Mouse (Mus musculus): ENCODE measurements around the gene Fabp7. TPM values are rescaled to one million over a fixed set of nuclear protein-coding genes. Genes with fewer than 3 reads are reported as not detected.

Gene Fabp7
- polyA plus RNA-seq (2015; fragmentation: Nextera tagmentation; extraction: Ambion mirVana) = 5.3 and 8.5 TPM in 2 replicates

DNA sequence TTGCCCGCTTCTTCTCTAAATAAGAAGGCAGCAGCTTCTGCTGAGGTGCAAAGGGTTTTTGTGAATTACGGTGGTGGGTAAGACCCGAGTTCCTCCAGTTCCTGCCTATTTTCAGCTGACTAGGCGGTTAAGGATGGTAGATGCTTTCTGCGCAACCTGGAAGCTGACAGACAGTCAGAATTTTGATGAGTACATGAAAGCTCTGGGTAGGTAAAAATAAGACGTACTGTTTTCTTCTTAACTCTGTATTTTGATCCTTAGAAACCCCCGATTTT lies at the start of gene Fabp7:
Fabp7 (plus strand) TSS at position 6 of the 275 bp plus-strand sequence.
- Histone ChIP-seq H3K4me1 (ENCODE audit: insufficient read depth, low read length) (peaks cover 18% of the 10 kb centered on the region), H3K9me3 (ENCODE audit: low read length) (no peaks in the 10 kb centered on the region), H3K27ac (ENCODE audit: low read length) (no peak within 1 kb of the TSS), H3K4me3 (ENCODE audit: low read length) (0 out of 2 replicates have a peak within 1 kb of the TSS, but pooled peaks have one; percentile 9), H3K27me3 (ENCODE audit: insufficient read depth, low read length) (no peaks in the 10 kb centered on the region), H3K4me2 (replicated peaks; ENCODE audit: low read depth, low read length) (peak within 1 kb of the TSS; percentile 31), H3K36me3 (ENCODE audit: insufficient read depth, low read length) (no peaks in the 10 kb centered on the region), H3K9ac (replicated peaks; ENCODE audit: low read length) (no peak within 1 kb of the TSS)
- WGBS = 27% methylated on average over 7 of the region's 7 CpGs
- no peak; the same call in 1 of the 2 replicates for ATAC-seq (ENCODE audit: low FRiP score, low TSS enrichment)

DNA sequence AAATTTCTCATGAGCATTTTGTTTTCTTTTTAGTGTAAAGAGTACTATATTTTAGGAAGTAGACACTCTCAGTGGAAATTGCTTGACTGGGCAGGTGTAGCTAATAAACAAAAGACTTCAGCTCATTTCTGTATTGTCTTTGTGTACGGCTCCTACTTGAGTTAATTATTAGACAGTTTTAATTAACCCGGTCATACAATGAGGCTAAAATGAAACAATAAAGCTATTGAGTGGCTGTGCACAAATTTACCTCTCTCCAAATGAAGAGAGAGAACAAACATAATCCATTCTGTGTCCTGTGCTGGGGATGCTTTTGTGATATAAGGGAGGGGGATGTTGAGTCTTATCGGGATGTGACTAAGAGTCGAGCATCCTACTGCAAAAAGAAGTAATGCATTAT lies 43.9 kb upstream of the Fabp7 start:
- no peak overlapping the region for H3K4me3 ChIP-seq (ENCODE audit: low read length)
- H3K9ac ChIP-seq (replicated peaks; ENCODE audit: low read length) = no peak overlapping the region
- no peak overlapping the region for H3K4me2 ChIP-seq (replicated peaks; ENCODE audit: low read depth, low read length)
- no peaks in the 10 kb centered on the region for H3K36me3 ChIP-seq (ENCODE audit: insufficient read depth, low read length)
- H3K27me3 ChIP-seq (ENCODE audit: insufficient read depth, low read length) = no peaks in the 10 kb centered on the region
- WGBS = 63% methylated on average over 4 of the region's 4 CpGs
- no peak overlapping the region for H3K27ac ChIP-seq (ENCODE audit: low read length)
- no peaks in the 10 kb centered on the region for H3K4me1 ChIP-seq (ENCODE audit: insufficient read depth, low read length)
- no peak for ATAC-seq (ENCODE audit: low FRiP score, low TSS enrichment)
- no peaks in the 10 kb centered on the region for H3K9me3 ChIP-seq (ENCODE audit: low read length)

DNA sequence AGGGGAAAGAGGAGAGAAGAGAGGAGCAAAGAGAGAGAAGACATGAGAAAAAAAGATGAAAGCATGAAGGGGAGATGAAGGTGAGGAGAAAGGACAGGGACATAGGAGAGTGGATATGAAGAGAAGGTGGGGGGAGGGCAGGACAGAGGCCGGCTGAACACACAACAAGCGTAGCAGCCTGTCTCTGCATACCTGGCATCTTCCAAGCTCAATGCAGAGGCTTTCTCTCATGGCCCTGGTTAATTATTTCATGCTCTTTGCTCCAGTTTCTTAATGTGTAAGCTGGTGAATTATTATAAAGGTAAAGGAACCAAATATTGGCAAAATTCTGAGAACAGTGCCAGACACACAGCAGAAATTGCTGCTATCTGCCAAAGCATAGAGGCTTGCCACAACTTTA lies 43.3 kb upstream of the Fabp7 start:
- WGBS = 58% methylated on average over 2 of the region's 2 CpGs
- H3K4me2 ChIP-seq (replicated peaks; ENCODE audit: low read depth, low read length) = no peak overlapping the region
- ATAC-seq (ENCODE audit: low FRiP score, low TSS enrichment) = peak; percentile 79; the same call in 1 of the 2 replicates

DNA sequence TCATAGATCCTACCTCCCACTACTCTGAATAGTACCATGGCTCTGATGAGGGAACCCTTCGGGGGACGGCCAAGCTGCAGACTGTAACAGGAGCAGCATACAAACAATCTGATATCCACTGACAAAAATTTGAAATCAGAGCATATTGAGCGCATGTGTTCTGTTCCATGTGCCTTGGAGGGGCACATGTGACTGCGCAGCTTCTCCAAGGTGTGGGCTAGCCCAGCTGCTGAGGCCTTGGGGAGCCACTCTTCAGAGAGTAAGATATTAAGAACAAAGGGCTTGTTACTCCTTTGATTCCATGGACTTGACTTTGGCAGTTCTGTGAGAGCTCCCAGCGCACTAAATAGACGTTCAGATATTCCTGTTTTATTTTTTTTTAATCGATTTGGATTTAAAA lies 41.6 kb upstream of the Fabp7 start:
- Histone ChIP-seq H3K4me2 (replicated peaks; ENCODE audit: low read depth, low read length) (no peak overlapping the region), H3K4me1 (ENCODE audit: insufficient read depth, low read length) (no peaks in the 10 kb centered on the region), H3K9ac (replicated peaks; ENCODE audit: low read length) (no peak overlapping the region), H3K9me3 (ENCODE audit: low read length) (no peaks in the 10 kb centered on the region), H3K27me3 (ENCODE audit: insufficient read depth, low read length) (no peaks in the 10 kb centered on the region), H3K4me3 (ENCODE audit: low read length) (no peak overlapping the region), H3K36me3 (ENCODE audit: insufficient read depth, low read length) (no peaks in the 10 kb centered on the region), H3K27ac (ENCODE audit: low read length) (no peak overlapping the region)
- ATAC-seq (ENCODE audit: low FRiP score, low TSS enrichment) = no peak
- WGBS = 75% methylated on average over 7 of the region's 7 CpGs

More for the DNA sequence above, 43.3 kb upstream of the Fabp7 start:
- Histone ChIP-seq H3K4me3 (ENCODE audit: low read length) (no peak overlapping the region), H3K4me1 (ENCODE audit: insufficient read depth, low read length) (no peaks in the 10 kb centered on the region), H3K36me3 (ENCODE audit: insufficient read depth, low read length) (no peaks in the 10 kb centered on the region), H3K27ac (ENCODE audit: low read length) (no peak overlapping the region), H3K27me3 (ENCODE audit: insufficient read depth, low read length) (no peaks in the 10 kb centered on the region), H3K9me3 (ENCODE audit: low read length) (no peaks in the 10 kb centered on the region), H3K9ac (replicated peaks; ENCODE audit: low read length) (no peak overlapping the region)

- no peaks in the 10 kb centered on the region for H3K36me3 ChIP-seq (ENCODE audit: insufficient read depth, low read length)
- peak overlapping the region; percentile 59 for H3K4me2 ChIP-seq (replicated peaks; ENCODE audit: low read depth, low read length)
- 3% methylated on average over 6 of the region's 6 CpGs for WGBS
- ATAC-seq (ENCODE audit: low FRiP score, low TSS enrichment) = peak; percentile 59; the same call in 1 of the 2 replicates
- no peaks in the 10 kb centered on the region for H3K27me3 ChIP-seq (ENCODE audit: insufficient read depth, low read length)
- H3K9ac ChIP-seq (replicated peaks; ENCODE audit: low read length) = 0 out of 2 replicates have a peak overlapping the region, but pooled peaks have one; percentile 48
- no peaks in the 10 kb centered on the region for H3K9me3 ChIP-seq (ENCODE audit: low read length)
- H3K4me3 ChIP-seq (ENCODE audit: low read length) = peak overlapping the region; percentile 44
- H3K27ac ChIP-seq (ENCODE audit: low read length) = no peak overlapping the region
- no peaks in the 10 kb centered on the region for H3K4me1 ChIP-seq (ENCODE audit: insufficient read depth, low read length)
Observed at GRCm38 (mm10) chr10:57743606-57744016, 41.1 kb upstream of the Fabp7 start.

DNA sequence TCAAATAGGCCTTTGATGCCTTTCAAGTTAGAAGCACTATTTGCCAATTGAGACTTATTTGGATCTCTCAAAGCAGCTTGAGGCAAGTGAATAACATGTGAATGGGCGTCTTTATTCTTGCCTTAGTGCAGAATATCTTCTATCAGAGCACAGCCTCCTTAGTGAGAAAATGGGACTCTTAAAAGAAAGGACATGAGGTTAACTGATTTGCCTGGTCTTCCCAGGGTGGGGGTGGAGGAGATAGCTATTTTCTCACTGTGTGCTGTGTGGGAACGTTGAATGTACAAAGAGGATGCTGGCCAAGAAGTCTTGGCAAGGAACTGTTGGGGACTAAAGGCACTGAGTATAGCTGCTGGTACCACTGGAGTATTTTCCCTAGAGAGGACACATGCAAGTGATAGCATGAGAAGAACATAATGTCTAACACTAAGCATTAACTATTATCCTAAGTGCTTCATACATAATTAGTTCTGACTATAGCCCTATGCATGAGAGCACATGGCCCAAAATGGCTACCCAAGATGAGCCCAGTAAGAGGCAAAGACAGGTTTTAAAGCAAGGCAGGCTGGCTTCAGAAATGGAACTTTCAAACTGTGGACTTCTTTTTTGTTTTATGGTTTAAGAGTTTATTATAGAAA lies 40.4 kb upstream of the Fabp7 start:
- 55% methylated on average over 2 of the region's 2 CpGs for WGBS
- Histone ChIP-seq H3K27me3 (ENCODE audit: insufficient read depth, low read length) (no peaks in the 10 kb centered on the region), H3K4me1 (ENCODE audit: insufficient read depth, low read length) (no peaks in the 10 kb centered on the region), H3K9me3 (ENCODE audit: low read length) (no peaks in the 10 kb centered on the region), H3K4me3 (ENCODE audit: low read length) (no peak overlapping the region), H3K9ac (replicated peaks; ENCODE audit: low read length) (no peak overlapping the region), H3K36me3 (ENCODE audit: insufficient read depth, low read length) (no peaks in the 10 kb centered on the region), H3K4me2 (replicated peaks; ENCODE audit: low read depth, low read length) (no peak overlapping the region), H3K27ac (ENCODE audit: low read length) (no peak overlapping the region)
- no peak for ATAC-seq (ENCODE audit: low FRiP score, low TSS enrichment)

DNA sequence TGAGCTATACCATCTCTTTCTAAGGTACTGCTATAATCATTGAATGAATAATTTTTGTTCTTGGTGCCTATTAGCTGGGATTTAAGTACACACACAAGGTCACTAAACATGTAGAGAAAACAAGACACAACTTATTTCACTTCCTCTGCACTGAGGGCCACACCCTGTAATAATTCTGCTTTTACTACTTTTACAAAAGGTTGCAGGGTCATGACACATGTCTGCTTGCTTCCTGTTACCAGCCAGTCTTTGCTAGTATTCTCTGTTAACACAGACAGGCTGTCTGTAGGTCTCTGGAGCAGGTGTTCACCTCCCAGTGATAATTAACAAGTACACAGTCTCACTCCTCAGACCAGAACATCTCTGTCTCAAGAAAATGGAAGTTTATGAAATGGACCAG lies 39.2 kb upstream of the Fabp7 start:
- ATAC-seq (ENCODE audit: low FRiP score, low TSS enrichment) = no peak
- Histone ChIP-seq H3K27ac (ENCODE audit: low read length) (no peak overlapping the region), H3K9me3 (ENCODE audit: low read length) (no peaks in the 10 kb centered on the region), H3K36me3 (ENCODE audit: insufficient read depth, low read length) (no peaks in the 10 kb centered on the region), H3K4me1 (ENCODE audit: insufficient read depth, low read length) (no peaks in the 10 kb centered on the region), H3K4me3 (ENCODE audit: low read length) (no peak overlapping the region), H3K27me3 (ENCODE audit: insufficient read depth, low read length) (no peaks in the 10 kb centered on the region), H3K4me2 (replicated peaks; ENCODE audit: low read depth, low read length) (no peak overlapping the region), H3K9ac (replicated peaks; ENCODE audit: low read length) (no peak overlapping the region)

- H3K4me1 ChIP-seq (ENCODE audit: insufficient read depth, low read length) = no peaks in the 10 kb centered on the region
- no peak overlapping the region for H3K9ac ChIP-seq (replicated peaks; ENCODE audit: low read length)
- H3K4me3 ChIP-seq (ENCODE audit: low read length) = no peak overlapping the region
- no peaks in the 10 kb centered on the region for H3K9me3 ChIP-seq (ENCODE audit: low read length)
- ATAC-seq (ENCODE audit: low FRiP score, low TSS enrichment) = no peak
- no peaks in the 10 kb centered on the region for H3K27me3 ChIP-seq (ENCODE audit: insufficient read depth, low read length)
- H3K27ac ChIP-seq (ENCODE audit: low read length) = no peak overlapping the region
- H3K36me3 ChIP-seq (ENCODE audit: insufficient read depth, low read length) = no peaks in the 10 kb centered on the region
- H3K4me2 ChIP-seq (replicated peaks; ENCODE audit: low read depth, low read length) = no peak overlapping the region
Observed at GRCm38 (mm10) chr10:57747127-57747526, 37.6 kb upstream of the Fabp7 start.

- Histone ChIP-seq H3K27ac (ENCODE audit: low read length) (no peak overlapping the region), H3K36me3 (ENCODE audit: insufficient read depth, low read length) (no peaks in the 10 kb centered on the region), H3K4me3 (ENCODE audit: low read length) (no peak overlapping the region), H3K4me2 (replicated peaks; ENCODE audit: low read depth, low read length) (no peak overlapping the region), H3K4me1 (ENCODE audit: insufficient read depth, low read length) (no peaks in the 10 kb centered on the region), H3K9ac (replicated peaks; ENCODE audit: low read length) (no peak overlapping the region), H3K27me3 (ENCODE audit: insufficient read depth, low read length) (no peaks in the 10 kb centered on the region), H3K9me3 (ENCODE audit: low read length) (no peaks in the 10 kb centered on the region)
- WGBS = 96% methylated on average over 1 of the region's 1 CpGs
- no peak for ATAC-seq (ENCODE audit: low FRiP score, low TSS enrichment)
Observed at GRCm38 (mm10) chr10:57753343-57753742, 31.3 kb upstream of the Fabp7 start.

DNA sequence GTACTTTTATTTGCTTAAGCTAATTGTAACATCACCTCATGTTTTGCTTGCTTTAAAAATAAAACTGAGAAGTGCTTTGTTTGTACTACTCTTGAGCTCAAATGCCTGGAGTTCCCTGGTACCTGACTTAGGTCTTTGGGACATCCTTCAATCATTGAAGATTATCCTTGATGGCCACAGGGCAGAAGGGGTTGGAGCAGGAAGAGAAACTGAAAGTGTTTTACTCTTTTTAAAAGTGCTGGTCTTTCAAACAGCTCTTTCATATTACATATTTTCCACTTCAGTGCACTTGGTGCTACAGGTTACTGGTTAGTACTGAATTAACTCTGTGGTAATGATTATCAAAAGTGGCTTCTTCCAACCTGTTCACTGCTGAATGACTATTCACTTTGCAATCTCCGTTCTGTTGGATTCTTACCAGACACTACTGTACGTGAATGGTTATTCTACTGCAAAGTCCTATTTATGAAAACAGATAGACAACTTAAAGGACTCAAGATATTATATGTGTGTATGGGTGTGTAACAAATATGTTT lies 29.4 kb upstream of the Fabp7 start:
- H3K9ac ChIP-seq (replicated peaks; ENCODE audit: low read length) = no peak overlapping the region
- H3K27me3 ChIP-seq (ENCODE audit: insufficient read depth, low read length) = no peaks in the 10 kb centered on the region
- no peaks in the 10 kb centered on the region for H3K36me3 ChIP-seq (ENCODE audit: insufficient read depth, low read length)
- peak; percentile 49; the same call in 1 of the 2 replicates for ATAC-seq (ENCODE audit: low FRiP score, low TSS enrichment)
- 71% methylated on average over 2 of the region's 2 CpGs for WGBS
- no peak overlapping the region for H3K4me3 ChIP-seq (ENCODE audit: low read length)
- H3K27ac ChIP-seq (ENCODE audit: low read length) = 0 out of 2 replicates have a peak overlapping the region, but pooled peaks have one; percentile 43
- no peaks in the 10 kb centered on the region for H3K9me3 ChIP-seq (ENCODE audit: low read length)
- H3K4me2 ChIP-seq (replicated peaks; ENCODE audit: low read depth, low read length) = no peak overlapping the region
- no peaks in the 10 kb centered on the region for H3K4me1 ChIP-seq (ENCODE audit: insufficient read depth, low read length)

Measured in kidney, embryonic 16.5 days (tissue).